Mouse (Mus musculus) forebrain, embryonic 15.5 days (tissue): Measurements from ENCODE around the gene Nr3c2. TPM values are rescaled to one million over a fixed set of nuclear protein-coding genes. Genes with fewer than 3 reads are reported as not detected.

Experiments used
- ATAC-seq: fragments of 200-750 bp; cut with Nextera tagmentation; replicated peaks from 2 replicates; pipeline ENCODE4 v1.8.0; 2017; ENCODE audit warnings: mild to moderate bottlenecking, moderate TSS enrichment, moderate library complexity
- H3K27ac ChIP-seq: fragments of 300-500 bp; sonication (generic); replicated peaks from 2 replicates; pipeline ENCODE4 v1.5.1; 2015; ENCODE audit warnings: mild to moderate bottlenecking, inconsistent platforms
- H3K27me3 ChIP-seq: fragments of 300-500 bp; sonication (generic); 2 replicates; pipeline ENCODE4 v1.6.1; 2015; ENCODE audit warnings: inconsistent platforms
- H3K36me3 ChIP-seq: fragments of 300-500 bp; sonication (generic); 2 replicates; pipeline ENCODE4 v1.6.1; 2015; ENCODE audit warnings: mild to moderate bottlenecking, inconsistent platforms
- H3K4me1 ChIP-seq: fragments of 300-500 bp; sonication (generic); 2 replicates; pipeline ENCODE4 v1.6.1; 2015; ENCODE audit warnings: inconsistent platforms
- H3K4me2 ChIP-seq: fragments of 300-500 bp; sonication (generic); replicated peaks from 2 replicates; pipeline ENCODE4 v1.6.1; 2015; ENCODE audit warnings: mild to moderate bottlenecking, inconsistent platforms
- H3K4me3 ChIP-seq: fragments of 300-500 bp; sonication (generic); 2 replicates; pipeline ENCODE4 v1.5.1; 2015; ENCODE audit warnings: mild to moderate bottlenecking, inconsistent platforms
- H3K9ac ChIP-seq: fragments of 300-500 bp; sonication (generic); replicated peaks from 2 replicates; pipeline ENCODE4 v1.6.1; 2015; ENCODE audit warnings: mild to moderate bottlenecking, inconsistent platforms
- H3K9me3 ChIP-seq: fragments of 300-500 bp; sonication (generic); 2 replicates; pipeline ENCODE4 v1.6.1; 2016; ENCODE audit warnings: inconsistent platforms
- WGBS: fragments of 180-500 bp; shearing (Covaris S2); methylation state at CpG from one replicate; pipeline ENCODE4 v1.1.7; 2015; ENCODE audit warnings: mixed read lengths; 5-methylcytosine and 5-hydroxymethylcytosine counted together
- polyA plus RNA-seq: library from polyadenylated mRNA; unstranded; fragments of >200 nt; fragmentation: Nextera tagmentation; extraction: Ambion mirVana; gene quantifications from 2 replicates; pipeline ENCODE4 v1.2.1, GENCODE M21; 2015

Nr3c2 gene
- polyA plus RNA-seq, 1 experiment from 2014 or later: 2.4 TPM

- no peaks in the 10 kb centered on the region for H3K4me1 ChIP-seq
- H3K27ac ChIP-seq: no peak overlapping the region
- no peak overlapping the region for H3K9ac ChIP-seq
- no peak for ATAC-seq
- H3K4me2 ChIP-seq: no peak overlapping the region
- no peak overlapping the region for H3K4me3 ChIP-seq
- no peaks in the 10 kb centered on the region for H3K9me3 ChIP-seq
- H3K36me3 ChIP-seq: no peaks in the 10 kb centered on the region
- no peaks in the 10 kb centered on the region for H3K27me3 ChIP-seq
Observed at GRCm38 (mm10) chr8:76911206-76911605, 12.0 kb downstream of the Nr3c2 start.

- Histone ChIP-seq H3K36me3 (no peaks in the 10 kb centered on the region), H3K4me3 (no peak overlapping the region), H3K4me2 (no peak overlapping the region), H3K9ac (no peak overlapping the region), H3K27me3 (no peaks in the 10 kb centered on the region), H3K27ac (no peak overlapping the region), H3K9me3 (no peaks in the 10 kb centered on the region), H3K4me1 (no peaks in the 10 kb centered on the region)
- ATAC-seq: no peak
- 92% methylated on average over 3 of the region's 3 CpGs for WGBS
Observed at GRCm38 (mm10) chr8:76912678-76913077, 13.4 kb downstream of the Nr3c2 start.

GRCm38 (mm10) chr8:76913207-76913606 lies 14.0 kb downstream of the Nr3c2 start:
- Histone ChIP-seq H3K4me2 (no peak overlapping the region), H3K9ac (no peak overlapping the region), H3K36me3 (no peaks in the 10 kb centered on the region), H3K4me1 (no peaks in the 10 kb centered on the region), H3K27ac (no peak overlapping the region), H3K27me3 (no peaks in the 10 kb centered on the region), H3K4me3 (no peak overlapping the region), H3K9me3 (no peaks in the 10 kb centered on the region)
- 80% methylated on average over 4 of the region's 4 CpGs for WGBS
- no peak for ATAC-seq

GRCm38 (mm10) chr8:76915260-76915659 lies 16.0 kb downstream of the Nr3c2 start:
- 92% methylated on average over 2 of the region's 2 CpGs for WGBS
- H3K9me3 ChIP-seq: no peaks in the 10 kb centered on the region

GRCm38 (mm10) chr8:76919546-76919945 lies 20.3 kb downstream of the Nr3c2 start:
- WGBS: 80% methylated on average over 2 of the region's 2 CpGs
- Histone ChIP-seq H3K4me1 (no peaks in the 10 kb centered on the region), H3K9me3 (no peaks in the 10 kb centered on the region), H3K36me3 (no peaks in the 10 kb centered on the region), H3K4me3 (no peak overlapping the region), H3K9ac (no peak overlapping the region), H3K27me3 (no peaks in the 10 kb centered on the region), H3K4me2 (no peak overlapping the region), H3K27ac (no peak overlapping the region)
- ATAC-seq: no peak

More at GRCm38 (mm10) chr8:76915260-76915659, 16.0 kb downstream of the Nr3c2 start:
- ATAC-seq: no peak
- no peak overlapping the region for H3K4me3 ChIP-seq
- H3K9ac ChIP-seq: no peak overlapping the region
- H3K27ac ChIP-seq: no peak overlapping the region
- H3K27me3 ChIP-seq: no peaks in the 10 kb centered on the region
- no peaks in the 10 kb centered on the region for H3K4me1 ChIP-seq
- H3K36me3 ChIP-seq: no peaks in the 10 kb centered on the region
- H3K4me2 ChIP-seq: no peak overlapping the region

GRCm38 (mm10) chr8:76924150-76924549 lies 24.9 kb downstream of the Nr3c2 start:
- Histone ChIP-seq H3K9ac (no peak overlapping the region), H3K27ac (no peak overlapping the region), H3K4me2 (no peak overlapping the region), H3K36me3 (no peaks in the 10 kb centered on the region), H3K27me3 (no peaks in the 10 kb centered on the region), H3K4me3 (no peak overlapping the region), H3K9me3 (no peaks in the 10 kb centered on the region), H3K4me1 (no peaks in the 10 kb centered on the region)
- WGBS: 89% methylated on average over 4 of the region's 4 CpGs
- no peak for ATAC-seq

- 95% methylated on average over 1 of the region's 1 CpGs for WGBS
- ATAC-seq: no peak
- H3K9ac ChIP-seq: no peak overlapping the region
- H3K27ac ChIP-seq: no peak overlapping the region
- no peaks in the 10 kb centered on the region for H3K36me3 ChIP-seq
- no peak overlapping the region for H3K4me2 ChIP-seq
- H3K4me3 ChIP-seq: no peak overlapping the region
- H3K27me3 ChIP-seq: no peaks in the 10 kb centered on the region
- no peaks in the 10 kb centered on the region for H3K9me3 ChIP-seq
- no peaks in the 10 kb centered on the region for H3K4me1 ChIP-seq
Observed at GRCm38 (mm10) chr8:76928326-76928725, 29.1 kb downstream of the Nr3c2 start.

- H3K4me1 ChIP-seq: no peaks in the 10 kb centered on the region
- no peak for ATAC-seq
Observed at GRCm38 (mm10) chr8:76928808-76929207, 29.6 kb downstream of the Nr3c2 start.

GRCm38 (mm10) chr8:76965046-76965445 lies 65.8 kb downstream of the Nr3c2 start:
- H3K36me3 ChIP-seq: no peaks in the 10 kb centered on the region
- no peak overlapping the region for H3K4me2 ChIP-seq
- H3K27ac ChIP-seq: no peak overlapping the region
- no peak overlapping the region for H3K4me3 ChIP-seq
- no peaks in the 10 kb centered on the region for H3K27me3 ChIP-seq
- ATAC-seq: no peak
- WGBS: 91% methylated on average over 3 of the region's 3 CpGs
- H3K4me1 ChIP-seq: no peaks in the 10 kb centered on the region
- H3K9me3 ChIP-seq: no peaks in the 10 kb centered on the region
- H3K9ac ChIP-seq: no peak overlapping the region

More at GRCm38 (mm10) chr8:76928808-76929207, 29.6 kb downstream of the Nr3c2 start:
- no peaks in the 10 kb centered on the region for H3K9me3 ChIP-seq
- 87% methylated on average over 5 of the region's 5 CpGs for WGBS
- no peaks in the 10 kb centered on the region for H3K36me3 ChIP-seq
- no peak overlapping the region for H3K4me2 ChIP-seq
- H3K27me3 ChIP-seq: no peaks in the 10 kb centered on the region
- no peak overlapping the region for H3K27ac ChIP-seq
- no peak overlapping the region for H3K4me3 ChIP-seq
- no peak overlapping the region for H3K9ac ChIP-seq

GRCm38 (mm10) chr8:76971187-76971586 lies 71.9 kb downstream of the Nr3c2 start:
- 78% methylated on average over 4 of the region's 4 CpGs for WGBS
- Histone ChIP-seq H3K36me3 (no peaks in the 10 kb centered on the region), H3K9ac (no peak overlapping the region), H3K27ac (no peak overlapping the region), H3K4me1 (peaks cover 12% of the 10 kb centered on the region), H3K27me3 (no peaks in the 10 kb centered on the region), H3K9me3 (no peaks in the 10 kb centered on the region), H3K4me2 (no peak overlapping the region), H3K4me3 (no peak overlapping the region)
- no peak for ATAC-seq

GRCm38 (mm10) chr8:76971761-76972404 lies 72.6 kb downstream of the Nr3c2 start:
- 78% methylated on average over 9 of the region's 9 CpGs for WGBS
- no peak for ATAC-seq

GRCm38 (mm10) chr8:76972947-76973552 lies 73.8 kb downstream of the Nr3c2 start:
- WGBS: 20% methylated on average over 8 of the region's 8 CpGs
- H3K27ac ChIP-seq: no peak overlapping the region
- no peak overlapping the region for H3K9ac ChIP-seq
- no peaks in the 10 kb centered on the region for H3K9me3 ChIP-seq
- no peaks in the 10 kb centered on the region for H3K36me3 ChIP-seq
- no peaks in the 10 kb centered on the region for H3K27me3 ChIP-seq
- peak; percentile 86 for ATAC-seq
- peaks cover 12% of the 10 kb centered on the region for H3K4me1 ChIP-seq
- no peak overlapping the region for H3K4me3 ChIP-seq
- H3K4me2 ChIP-seq: no peak overlapping the region

More at GRCm38 (mm10) chr8:76971761-76972404, 72.6 kb downstream of the Nr3c2 start:
- no peaks in the 10 kb centered on the region for H3K36me3 ChIP-seq
- no peaks in the 10 kb centered on the region for H3K27me3 ChIP-seq
- no peak overlapping the region for H3K9ac ChIP-seq
- H3K27ac ChIP-seq: no peak overlapping the region
- H3K4me2 ChIP-seq: no peak overlapping the region
- H3K4me1 ChIP-seq: peaks cover 12% of the 10 kb centered on the region
- no peaks in the 10 kb centered on the region for H3K9me3 ChIP-seq
- H3K4me3 ChIP-seq: no peak overlapping the region

- Histone ChIP-seq H3K4me3 (no peak overlapping the region), H3K4me2 (no peak overlapping the region), H3K36me3 (no peaks in the 10 kb centered on the region), H3K9ac (no peak overlapping the region), H3K4me1 (peaks cover 4% of the 10 kb centered on the region; the same call in 1 of the 2 replicates), H3K27me3 (no peaks in the 10 kb centered on the region), H3K27ac (no peak overlapping the region), H3K9me3 (no peaks in the 10 kb centered on the region)
- no peak for ATAC-seq
- 90% methylated on average over 4 of the region's 4 CpGs for WGBS
Observed at GRCm38 (mm10) chr8:76977907-76978306, 78.7 kb downstream of the Nr3c2 start.
